Mouse (Mus musculus) lung, adult 2 months (tissue): ENCODE measurements at regions not wholly inside any gene's neighbourhood (a gene's known extent, or its start where the extent isn't known, plus 50 kb on each side); places are given as distances from the start of the nearest gene placed in this dataset.
A peak's percentile ranks its signal among the peaks of the same experiment; 100 is the strongest.

Experiments
- DNase-seq: peaks from one replicate; pipeline ENCODE4 v3.0.0; 2022
- H3K4me1 ChIP-seq: fragments of 200-500 bp; 2 replicates; pipeline ENCODE4 v1.6.1; 2011; ENCODE audit warnings: low read length; ENCODE audit not compliant: control insufficient read depth, insufficient read depth
- H3K4me3 ChIP-seq: fragments of 200-500 bp; replicated peaks from 2 replicates; pipeline ENCODE3; 2011; ENCODE audit warnings: low read depth, mild to moderate bottlenecking, control low read depth, low read length; ENCODE audit errors: extremely low read depth
- CTCF ChIP-seq: fragments of 200-500 bp; IDR thresholded peaks from 2 replicates; pipeline ENCODE4 v1.5.1; 2011; ENCODE audit warnings: mild to moderate bottlenecking, low read length, control low read depth; ENCODE audit not compliant: insufficient read depth
- POLR2A ChIP-seq: fragments of 200-500 bp; IDR thresholded peaks from 2 replicates; pipeline ENCODE4 v1.6.1; 2011; ENCODE audit warnings: low read depth, mild to moderate bottlenecking, control low read depth, low read length, borderline replicate concordance; ENCODE audit errors: extremely low read depth
- WGBS: fragments of 180-500 bp; shearing (Covaris S2); methylation state at CpG from one replicate; pipeline ENCODE4 v1.1.7; 2018; 5-methylcytosine and 5-hydroxymethylcytosine counted together

DNA sequence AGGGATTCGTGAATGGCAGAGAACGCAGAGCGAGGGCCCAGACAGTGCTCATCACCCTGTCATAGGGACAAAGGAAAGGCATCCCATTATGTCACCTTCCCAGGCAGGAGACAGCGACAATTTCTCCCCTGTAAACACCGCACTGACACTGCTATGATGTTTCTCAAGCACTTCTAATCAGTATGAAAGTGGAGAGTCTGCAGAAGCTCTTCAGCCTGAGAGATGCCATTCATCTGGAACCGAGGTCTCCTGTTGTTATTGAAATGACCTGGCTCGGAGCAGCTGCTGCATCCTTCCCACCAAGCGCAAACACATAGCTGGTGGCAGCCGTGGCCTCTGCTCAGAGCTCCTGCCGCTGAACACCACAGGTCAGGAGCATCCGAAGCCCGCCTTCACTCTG lies 380.5 kb upstream of the Smim15 start:
- H3K4me3 ChIP-seq = no peak overlapping the region
- DNase-seq = no peak
- WGBS = 64% methylated on average over 12 of the region's 12 CpGs
- TF ChIP-seq POLR2A (no peak), CTCF (no peak)
- H3K4me1 ChIP-seq = no peaks in the 10 kb centered on the region

DNA sequence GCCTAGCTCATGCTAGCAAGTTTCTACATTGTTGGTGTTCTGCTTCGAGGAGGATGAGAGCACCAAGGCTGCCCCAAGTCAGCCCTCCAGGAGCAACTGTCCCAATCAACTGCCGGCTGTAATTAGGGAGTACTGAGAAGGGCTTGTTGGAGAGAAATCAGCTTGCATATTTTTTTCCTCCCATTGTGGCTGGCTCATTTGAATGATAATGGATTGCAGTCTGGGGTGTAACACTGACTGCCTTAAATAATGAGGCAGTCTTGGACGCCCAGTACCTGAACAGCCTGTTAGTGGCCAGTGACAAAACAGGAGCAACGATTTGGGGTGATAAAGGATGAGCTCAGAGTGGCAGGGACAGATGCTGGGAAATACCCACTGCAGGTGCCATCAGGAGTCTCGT lies 382.8 kb upstream of the Smim15 start:
- WGBS = 61% methylated on average over 5 of the region's 5 CpGs
- DNase-seq = no peak

DNA sequence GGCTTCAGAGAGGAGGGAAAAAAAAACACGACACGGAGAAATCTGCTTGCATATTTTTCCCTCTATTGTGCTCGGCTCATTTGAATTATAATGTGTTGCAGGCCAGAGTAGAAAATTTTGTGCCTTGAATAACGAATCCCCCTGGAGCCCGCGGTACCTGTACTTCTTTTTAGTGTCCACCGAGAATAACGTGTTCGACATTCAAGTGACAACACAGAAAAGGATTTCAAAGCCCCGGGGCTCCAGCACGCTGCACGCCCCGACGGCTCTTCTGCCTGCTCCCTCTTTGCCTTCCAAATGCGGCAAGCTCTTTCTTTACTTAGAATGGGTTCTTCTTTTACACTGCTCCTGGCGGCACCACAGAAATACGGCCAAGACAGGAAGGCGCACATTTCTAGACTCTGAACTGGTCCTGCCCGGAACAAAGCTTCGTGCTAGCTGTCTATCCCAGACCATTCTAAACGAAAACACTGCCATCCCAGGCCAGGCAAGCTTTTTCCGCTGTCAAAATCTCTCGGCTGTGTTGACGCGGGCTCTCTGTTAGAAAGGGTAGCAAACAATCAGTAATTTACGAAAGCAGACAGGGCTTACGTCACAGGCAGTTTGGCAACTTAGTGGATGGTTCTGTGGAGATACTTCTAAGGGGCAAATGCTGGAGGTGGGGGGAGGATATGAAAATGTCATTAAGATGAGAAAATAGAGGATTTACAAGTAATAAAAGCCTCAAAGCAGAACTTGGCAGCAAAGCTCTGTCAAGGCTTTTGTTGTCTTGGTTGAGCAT lies 398.2 kb upstream of the Smim15 start:
- TF ChIP-seq CTCF (no peak), POLR2A (no peak)
- 6% methylated on average over 27 of the region's 27 CpGs for WGBS

More for the DNA sequence above, 382.8 kb upstream of the Smim15 start:
- Histone ChIP-seq H3K4me1 (no peaks in the 10 kb centered on the region), H3K4me3 (no peak overlapping the region)
- no peak for TF ChIP-seq CTCF
- no peak for TF ChIP-seq POLR2A

DNA sequence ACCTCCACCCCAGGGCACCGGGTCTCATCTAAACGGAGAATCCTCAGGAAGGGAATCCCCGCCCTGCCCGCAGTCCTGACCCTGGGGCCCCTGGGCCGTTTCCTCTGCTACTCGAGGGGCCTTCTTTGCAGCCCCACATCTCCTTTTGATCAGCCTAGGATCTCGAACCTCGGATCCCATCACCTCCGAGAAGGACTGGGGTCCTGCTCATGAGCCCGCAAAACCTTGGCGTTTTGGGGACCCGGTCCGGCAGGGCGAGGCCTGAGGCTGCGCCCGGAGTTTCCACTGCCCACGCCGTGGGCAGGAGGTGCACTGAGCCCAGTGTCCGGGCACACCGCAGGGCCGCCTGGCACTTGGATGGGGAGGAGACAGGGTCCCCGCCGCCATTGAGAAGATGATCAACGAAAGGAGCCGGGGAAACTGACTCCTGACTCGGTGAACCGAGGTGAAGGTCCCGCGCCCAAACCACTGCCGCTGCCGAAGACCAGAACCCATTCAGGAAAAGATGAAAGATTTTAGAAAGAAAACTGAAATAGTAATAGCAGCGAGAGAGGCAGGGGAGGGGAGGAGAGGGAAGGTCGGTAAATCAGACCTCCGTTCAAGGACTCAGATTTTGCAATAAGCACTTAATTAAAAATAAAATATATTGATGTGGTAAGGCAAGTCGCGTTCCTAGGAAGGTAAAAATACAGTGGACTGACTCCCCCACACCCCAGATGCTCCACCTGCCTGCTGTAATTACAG lies 399.0 kb upstream of the Smim15 start:
- DNase-seq = peak; percentile 20
- 11% methylated on average over 36 of the region's 36 CpGs for WGBS
- H3K4me3 ChIP-seq = peak overlapping the region; percentile 45
- no peaks in the 10 kb centered on the region for H3K4me1 ChIP-seq
- TF ChIP-seq POLR2A (no peak), CTCF (no peak)

More for the DNA sequence above, 398.2 kb upstream of the Smim15 start:
- peak; percentile 49 for DNase-seq
- Histone ChIP-seq H3K4me1 (no peaks in the 10 kb centered on the region), H3K4me3 (peak overlapping the region; percentile 15)

DNA sequence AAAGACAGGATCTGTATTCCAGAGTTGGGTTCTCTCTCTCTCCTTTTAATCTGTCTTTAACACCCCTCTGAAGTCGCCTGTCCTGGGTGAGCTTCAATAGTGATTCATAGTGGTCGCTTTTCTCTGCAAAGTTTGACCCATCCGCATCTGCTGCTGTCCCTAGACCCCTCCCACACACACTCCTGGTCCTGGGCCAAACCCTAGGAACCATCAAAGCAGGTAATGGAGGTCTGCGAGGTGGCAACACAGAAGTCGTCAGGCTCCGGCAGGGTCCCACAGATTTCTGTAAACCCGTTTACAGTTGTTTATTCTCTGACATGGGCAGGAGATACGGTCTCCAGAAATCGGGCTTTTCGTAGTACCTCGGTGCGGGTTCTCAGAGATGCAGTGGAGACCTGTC lies 399.5 kb upstream of the Smim15 start:
- no peaks in the 10 kb centered on the region for H3K4me1 ChIP-seq
- TF ChIP-seq POLR2A (no peak), CTCF (no peak)
- no peak for DNase-seq
- no peak overlapping the region for H3K4me3 ChIP-seq
- WGBS = 71% methylated on average over 12 of the region's 12 CpGs

DNA sequence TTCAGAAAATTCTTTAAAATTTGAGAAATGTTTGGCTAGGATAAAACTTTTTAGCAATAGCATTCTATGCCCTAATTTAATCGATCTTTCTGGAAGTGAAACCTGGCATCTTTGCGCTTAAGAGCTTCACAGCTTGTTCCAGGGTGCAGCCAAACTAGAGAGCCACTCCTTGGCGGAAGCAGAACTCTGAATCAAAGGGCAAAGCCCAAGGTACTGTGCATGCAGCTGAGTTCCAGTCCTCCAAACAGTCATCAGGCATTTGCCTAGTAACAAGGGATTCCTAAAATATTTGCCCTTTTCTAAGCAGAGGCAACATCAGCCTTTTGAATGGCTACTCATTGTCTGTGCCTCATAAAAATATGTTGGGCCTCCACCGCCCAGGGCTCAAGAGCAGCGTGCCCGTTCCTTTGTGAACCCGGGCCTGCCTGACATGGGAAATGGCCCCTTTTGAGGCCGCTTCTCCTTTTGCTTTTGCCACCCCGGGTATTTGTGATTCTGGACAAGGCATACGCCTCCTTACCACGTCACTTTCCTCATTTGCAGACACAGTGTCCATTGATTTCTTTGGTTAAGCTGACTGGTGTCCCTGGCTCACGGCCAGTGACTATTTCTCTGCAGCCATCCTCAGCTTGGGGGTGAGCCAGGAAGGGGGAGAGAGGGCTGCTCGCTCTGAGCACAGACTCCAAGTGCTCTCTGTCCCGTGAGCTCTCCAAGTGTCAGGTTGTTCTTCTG lies 402.2 kb upstream of the Smim15 start:
- Histone ChIP-seq H3K4me3 (no peak overlapping the region), H3K4me1 (no peaks in the 10 kb centered on the region)
- 60% methylated on average over 14 of the region's 14 CpGs for WGBS
- TF ChIP-seq POLR2A (no peak), CTCF (no peak)
- DNase-seq = no peak

DNA sequence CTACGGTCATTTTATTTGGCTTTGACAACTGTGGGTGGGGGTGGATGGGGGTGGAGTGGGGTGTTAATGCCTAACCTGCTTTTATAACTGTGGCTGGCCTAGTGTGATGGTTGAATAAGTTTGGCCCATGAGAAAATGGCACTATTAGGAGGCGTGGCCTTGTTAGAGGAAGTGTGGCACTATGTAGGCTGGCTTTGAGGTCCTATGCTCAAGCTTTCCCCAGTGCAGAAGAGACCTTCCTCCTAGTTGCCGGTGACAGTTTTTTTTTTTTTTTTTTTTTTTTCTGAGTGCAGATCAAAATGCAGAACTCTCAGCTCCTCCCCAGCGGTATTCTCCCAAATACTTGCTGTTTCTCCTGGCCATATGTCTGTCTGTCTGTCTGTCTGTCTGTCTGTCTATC lies 404.6 kb upstream of the Smim15 start:
- no peak for DNase-seq
- Histone ChIP-seq H3K4me3 (no peak overlapping the region), H3K4me1 (no peaks in the 10 kb centered on the region)
- 82% methylated on average over 4 of the region's 4 CpGs for WGBS
- TF ChIP-seq CTCF (no peak), POLR2A (no peak)

DNA sequence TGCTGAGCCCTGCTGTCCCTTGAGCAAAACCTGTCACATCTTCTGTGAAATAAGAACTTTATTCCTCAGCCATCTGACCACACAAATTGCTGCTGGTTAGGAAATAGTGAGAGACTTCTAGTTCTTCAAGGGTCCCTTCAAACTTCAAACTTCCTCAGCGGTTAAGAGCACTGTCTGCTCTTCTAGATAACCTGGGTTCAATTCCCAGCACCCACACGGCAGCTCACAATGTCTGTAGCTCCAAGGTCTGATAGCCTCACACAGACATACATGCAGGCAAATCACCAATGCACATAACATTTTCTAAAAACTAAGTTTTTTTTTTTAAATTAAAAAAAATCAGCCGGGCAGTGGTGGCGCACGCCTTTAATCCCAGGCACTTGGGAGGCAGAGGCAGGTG lies 407.0 kb upstream of the Smim15 start:
- no peak overlapping the region for H3K4me3 ChIP-seq
- no peak for DNase-seq
- no peaks in the 10 kb centered on the region for H3K4me1 ChIP-seq
- TF ChIP-seq CTCF = no peak
- TF ChIP-seq POLR2A = no peak
- 90% methylated on average over 5 of the region's 5 CpGs for WGBS

DNA sequence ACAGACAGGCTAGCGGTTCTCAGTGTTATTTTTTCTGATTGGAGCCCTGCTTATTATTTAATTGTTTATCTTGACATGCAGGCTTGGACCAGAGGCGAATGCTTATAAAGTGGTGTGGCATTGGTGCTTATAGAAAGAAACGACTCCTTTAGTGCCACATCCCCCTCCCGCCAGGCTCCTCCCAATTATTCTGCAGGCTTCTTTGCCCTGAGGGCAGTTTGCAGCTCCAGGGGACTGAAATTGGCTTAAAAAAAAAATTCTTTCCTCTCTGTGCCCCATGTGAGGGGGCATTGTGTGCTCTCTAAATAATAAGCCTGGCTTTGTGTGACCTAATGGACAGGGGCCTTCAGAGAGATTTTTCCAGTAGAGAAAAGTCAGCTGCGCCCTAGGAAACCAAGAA lies 409.1 kb upstream of the Smim15 start:
- TF ChIP-seq CTCF (no peak), POLR2A (no peak)
- WGBS = 76% methylated on average over 5 of the region's 5 CpGs

More for the DNA sequence above, 409.1 kb upstream of the Smim15 start:
- Histone ChIP-seq H3K4me3 (no peak overlapping the region), H3K4me1 (no peaks in the 10 kb centered on the region)
- DNase-seq = no peak
